Mouse (Mus musculus) erythroblast, adult 5-6 weeks (primary cell): ENCODE data around the gene Hoxa5. TPM values are rescaled to one million over a fixed set of nuclear protein-coding genes. Genes with fewer than 3 reads are reported as not detected.

Source experiments
- ATAC-seq: replicated peaks from 2 replicates; pipeline ENCODE4 v1.8.0; 2016; ENCODE audit warnings: moderate number of reproducible peaks, mild to moderate bottlenecking, moderate TSS enrichment, inconsistent platforms; ENCODE audit not compliant: poor library complexity, low FRiP score, severe bottlenecking
- total RNA-seq, 2 experiments: library from RNA; stranded (forward) in 1 of 2; stranded (reverse) in 1 of 2; fragments of 150-400 nt in 1 of 2; fragments of 200-764, 138-1000 nt in 1 of 2; gene quantifications; 2 replicates each; pipeline versions ENCODE4 v1.2.3 to v1.2.4; 2015 to 2017; ENCODE audit warnings: low replicate concordance in 2 of 2

Hoxa5 gene
- total RNA-seq, 2 experiments from 2014 or later, result 0.17 TPM; not detected in 1

DNA sequence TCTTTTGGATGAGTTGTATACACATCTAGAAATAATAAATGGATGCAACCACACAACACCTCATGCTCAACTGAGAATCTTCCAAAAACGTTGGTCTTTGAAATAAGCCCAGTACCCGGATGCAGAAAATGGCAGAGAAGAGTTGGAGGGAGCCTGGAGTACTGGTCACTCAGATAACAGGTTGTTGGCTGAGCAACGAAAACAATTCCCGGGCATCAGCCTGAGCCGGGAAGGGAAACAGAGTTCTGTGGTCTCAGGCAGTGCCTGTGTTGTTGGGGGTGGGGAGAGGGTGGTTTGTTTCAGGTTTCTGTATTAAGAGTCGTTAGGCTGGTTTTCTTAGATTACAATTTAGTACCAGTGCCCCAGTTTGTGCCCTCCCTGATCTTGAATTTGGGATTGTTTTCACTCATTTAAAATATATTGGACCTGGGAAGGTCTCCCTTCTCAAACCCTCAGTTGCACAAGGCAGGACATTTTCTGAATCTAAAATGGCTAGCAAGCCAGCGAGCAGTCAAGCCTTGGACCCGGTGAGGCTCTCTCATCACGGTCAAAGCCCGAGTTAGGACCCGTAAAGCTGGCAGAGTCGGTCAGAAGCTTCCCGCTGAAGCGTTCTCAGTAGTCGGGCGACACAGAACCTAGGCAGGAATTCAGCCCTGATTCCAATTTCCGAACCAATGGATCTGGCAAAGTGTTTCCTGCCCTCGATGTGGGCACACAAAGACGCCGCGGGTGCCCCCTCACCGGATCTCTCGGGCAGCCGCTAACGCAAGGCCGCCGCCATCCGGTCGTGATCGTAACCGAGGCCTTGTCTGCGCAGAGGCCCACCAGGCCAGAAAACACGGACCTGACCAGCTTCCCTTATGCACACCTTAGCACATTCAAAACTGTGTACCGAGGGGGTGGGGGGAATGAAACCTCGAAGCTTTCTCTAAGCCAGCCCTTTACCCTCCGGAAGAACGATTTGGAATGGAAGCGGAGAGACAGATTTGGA is 24.4 kb upstream of the Hoxa5 start:
- no peak for ATAC-seq

DNA sequence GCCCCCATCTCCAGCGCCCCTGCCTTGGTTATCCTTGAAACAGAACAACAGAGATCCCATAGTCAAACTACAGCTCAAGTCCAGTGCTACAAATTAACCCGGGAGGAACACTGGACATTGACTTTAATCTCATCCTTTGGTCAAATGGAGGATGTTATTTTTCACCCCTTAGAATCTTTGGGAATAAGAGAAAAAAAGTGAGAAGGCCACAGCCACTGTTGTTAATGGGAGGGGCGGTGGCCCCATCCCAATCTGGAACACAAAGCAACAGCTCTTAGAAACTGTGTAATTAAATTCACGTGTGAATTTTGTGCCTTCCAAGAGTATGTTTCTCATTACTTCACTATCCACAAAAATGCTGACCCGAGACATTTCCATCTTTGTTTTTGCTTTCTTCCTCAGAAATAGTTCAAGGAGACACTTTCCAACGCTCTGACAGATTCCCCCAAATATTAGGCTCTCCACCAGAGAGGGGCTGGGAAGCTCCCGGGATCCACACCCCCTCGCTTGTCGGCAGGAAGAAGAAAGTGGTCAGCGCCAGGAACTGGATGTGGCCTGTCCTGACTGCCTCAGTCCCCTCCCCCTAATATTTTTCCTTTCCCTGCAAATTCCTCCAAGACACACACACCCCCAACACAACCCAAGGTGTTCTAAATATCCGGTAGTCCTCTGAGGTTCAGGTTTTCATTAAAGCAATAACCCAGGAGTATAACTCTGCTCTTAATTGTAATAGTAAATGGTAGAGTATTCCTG is 23.3 kb upstream of the Hoxa5 start:
- ATAC-seq, result no peak

DNA sequence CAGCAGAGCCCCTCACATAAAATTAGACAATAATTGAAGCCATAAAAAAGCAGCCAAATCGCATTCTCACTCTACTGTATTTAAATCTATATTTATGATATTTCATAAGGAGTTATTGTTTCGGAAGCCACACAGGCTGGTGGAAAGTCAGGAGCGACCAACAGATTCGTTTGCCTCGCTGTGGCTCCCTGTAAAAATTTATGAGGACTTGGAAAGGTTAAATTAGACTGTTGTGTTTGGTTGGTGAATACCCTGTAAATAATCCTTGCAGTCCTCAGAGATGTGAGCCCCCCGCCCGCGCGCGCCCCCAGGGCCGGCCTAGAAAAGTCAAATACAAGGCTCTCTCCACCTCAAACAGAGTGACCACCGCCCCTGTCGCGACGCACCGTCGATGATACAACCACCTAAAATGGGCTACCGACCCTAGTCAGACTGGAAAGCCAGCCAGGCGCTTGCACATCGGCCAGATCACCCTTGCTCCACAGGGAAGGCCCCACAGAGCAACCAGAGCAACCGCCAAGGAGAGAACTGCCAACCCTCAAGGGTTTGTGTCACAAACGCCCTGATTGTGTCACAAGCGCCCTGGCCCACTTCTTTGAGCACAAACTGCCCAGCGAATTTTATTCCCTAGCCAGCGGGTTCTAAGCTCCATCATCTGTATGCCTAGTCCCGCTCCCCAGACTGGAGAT is 22.3 kb upstream of the Hoxa5 start:
- ATAC-seq, result no peak

DNA sequence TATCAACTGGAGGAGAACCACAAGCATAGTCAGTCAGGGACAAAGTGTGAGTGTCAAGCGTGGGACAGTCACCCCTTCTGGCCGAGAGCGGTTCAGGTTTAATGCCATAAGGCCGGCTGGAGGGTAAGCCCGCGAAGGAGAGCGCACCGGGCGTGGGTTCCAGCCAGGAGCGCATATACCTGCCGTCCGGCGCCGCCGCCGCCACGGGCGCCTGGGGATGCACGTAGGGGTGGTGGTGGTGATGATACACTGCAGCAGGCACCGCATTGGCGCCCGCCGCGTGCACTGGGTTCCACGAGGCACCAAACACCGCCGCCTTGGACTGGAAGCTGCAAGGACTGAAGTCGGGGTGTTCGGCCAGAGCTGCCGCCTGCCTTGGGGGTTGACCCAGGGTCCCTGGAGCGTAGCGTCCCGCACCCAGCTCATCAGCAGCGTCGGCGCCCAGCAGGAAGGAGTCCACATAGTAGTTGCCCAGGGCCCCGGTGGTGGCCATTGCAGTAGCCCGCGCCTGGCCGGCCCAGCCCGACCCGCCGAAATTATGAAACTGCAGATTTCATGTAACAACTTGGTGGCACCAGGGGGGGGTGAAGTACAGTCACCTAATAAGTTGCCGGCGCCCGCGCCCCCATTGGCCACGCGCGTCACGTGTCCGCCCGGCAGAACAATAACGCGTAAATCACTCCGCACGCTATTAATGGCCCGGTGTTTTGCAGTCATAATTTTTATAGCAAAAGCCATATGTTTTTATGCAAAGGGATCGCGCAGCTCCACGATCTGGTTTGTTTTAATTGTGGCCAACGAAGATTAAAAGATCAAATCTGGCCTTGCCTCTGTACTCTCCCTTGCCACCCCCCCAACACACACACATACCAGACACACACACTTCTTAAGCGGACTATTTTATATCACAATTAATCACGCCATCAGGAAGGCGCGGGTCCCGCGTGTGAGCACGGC is 21.5 kb upstream of the Hoxa5 start:
- ATAC-seq, result no peak

DNA sequence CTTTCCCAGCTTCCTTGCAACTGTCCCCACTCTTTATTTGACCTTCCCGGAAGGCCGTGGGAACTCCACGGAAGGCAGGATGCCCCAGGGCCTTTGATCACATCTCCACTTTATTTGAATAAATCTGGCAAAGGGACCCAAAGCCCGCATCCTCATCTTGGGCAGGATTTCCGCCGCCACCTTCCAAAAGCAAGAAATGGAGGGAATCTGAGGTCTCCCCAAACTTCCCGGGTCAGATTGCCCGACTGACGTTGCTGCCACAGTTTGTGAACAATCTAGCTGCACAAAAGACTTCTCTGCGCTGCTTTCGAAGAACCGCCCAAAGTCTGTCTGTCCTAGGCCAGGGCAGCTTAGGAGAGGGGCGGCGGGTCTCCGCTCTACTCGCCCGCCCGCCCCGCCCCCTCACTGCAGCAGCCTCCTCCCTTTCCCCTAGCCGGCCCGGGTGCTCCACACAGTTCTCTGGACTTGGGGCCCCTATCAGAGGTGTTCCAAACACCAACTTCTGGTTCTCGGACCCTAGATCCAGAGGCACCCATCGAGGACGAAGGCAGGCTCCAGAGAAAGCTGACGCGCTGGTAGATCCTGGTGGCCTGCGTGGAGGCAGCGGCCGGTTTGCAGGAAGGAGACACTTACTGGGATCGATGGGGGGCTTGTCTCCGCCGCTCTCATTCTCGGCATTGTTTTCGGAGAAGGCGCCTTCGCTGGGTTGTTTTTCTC is 20.7 kb upstream of the Hoxa5 start:
- ATAC-seq, result no peak

DNA sequence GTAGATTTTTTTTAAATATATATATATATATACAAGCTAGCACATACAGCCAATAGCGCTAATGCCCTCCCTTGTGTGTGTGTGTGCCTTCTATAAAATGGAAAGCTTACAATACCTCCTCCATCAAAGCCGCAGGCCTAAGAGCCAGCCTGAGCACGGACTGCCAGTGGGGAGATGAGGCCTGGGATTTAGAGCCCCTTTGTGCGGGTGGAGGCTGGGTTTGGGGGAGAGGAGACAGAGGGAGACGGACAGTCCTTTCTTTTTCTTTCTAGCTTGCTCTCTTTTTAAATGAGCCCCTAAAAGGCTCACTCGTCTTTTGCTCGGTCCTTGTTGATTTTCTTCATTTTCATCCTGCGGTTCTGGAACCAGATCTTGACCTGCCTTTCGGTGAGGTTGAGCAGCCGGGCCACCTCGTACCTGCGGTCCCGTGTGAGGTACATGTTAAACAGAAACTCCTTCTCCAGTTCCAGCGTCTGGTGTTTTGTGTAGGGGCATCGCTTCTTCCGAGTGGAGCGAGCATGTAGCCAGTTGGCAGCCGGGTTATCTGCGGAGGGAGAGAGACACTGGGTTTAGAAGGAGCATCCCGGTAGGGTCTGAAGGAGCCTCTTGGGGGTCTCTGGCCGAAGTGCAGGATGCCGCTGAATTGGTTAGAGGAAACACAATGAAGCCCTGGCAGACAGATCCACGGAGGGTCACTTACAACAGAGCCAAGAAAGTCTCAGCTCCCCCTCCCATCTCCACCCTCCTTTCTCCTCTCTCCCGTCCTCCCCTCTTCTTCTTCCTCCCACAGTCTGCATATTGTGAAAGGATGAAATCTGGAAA is 19.8 kb upstream of the Hoxa5 start:
- no peak for ATAC-seq

DNA sequence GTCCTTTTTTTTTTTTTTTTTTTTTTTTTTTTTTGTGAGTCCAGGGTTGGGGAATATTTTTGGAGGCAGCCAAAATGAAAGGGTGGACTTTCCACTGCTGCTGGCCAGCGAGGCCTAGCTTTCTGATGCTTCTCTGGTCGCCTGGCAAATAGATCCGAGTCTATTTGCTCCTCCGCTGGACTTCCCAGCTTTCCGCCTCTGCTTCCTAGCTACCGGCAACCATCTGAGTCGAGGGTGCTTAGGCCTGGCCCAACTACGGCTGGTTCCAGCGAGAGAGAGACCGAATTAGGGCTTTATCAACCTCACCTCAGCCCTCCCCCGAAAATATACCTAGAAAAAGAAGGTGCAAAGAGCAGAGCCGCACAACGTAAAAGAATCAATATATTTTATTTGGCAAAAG is 18.3 kb upstream of the Hoxa5 start:
- no peak for ATAC-seq

DNA sequence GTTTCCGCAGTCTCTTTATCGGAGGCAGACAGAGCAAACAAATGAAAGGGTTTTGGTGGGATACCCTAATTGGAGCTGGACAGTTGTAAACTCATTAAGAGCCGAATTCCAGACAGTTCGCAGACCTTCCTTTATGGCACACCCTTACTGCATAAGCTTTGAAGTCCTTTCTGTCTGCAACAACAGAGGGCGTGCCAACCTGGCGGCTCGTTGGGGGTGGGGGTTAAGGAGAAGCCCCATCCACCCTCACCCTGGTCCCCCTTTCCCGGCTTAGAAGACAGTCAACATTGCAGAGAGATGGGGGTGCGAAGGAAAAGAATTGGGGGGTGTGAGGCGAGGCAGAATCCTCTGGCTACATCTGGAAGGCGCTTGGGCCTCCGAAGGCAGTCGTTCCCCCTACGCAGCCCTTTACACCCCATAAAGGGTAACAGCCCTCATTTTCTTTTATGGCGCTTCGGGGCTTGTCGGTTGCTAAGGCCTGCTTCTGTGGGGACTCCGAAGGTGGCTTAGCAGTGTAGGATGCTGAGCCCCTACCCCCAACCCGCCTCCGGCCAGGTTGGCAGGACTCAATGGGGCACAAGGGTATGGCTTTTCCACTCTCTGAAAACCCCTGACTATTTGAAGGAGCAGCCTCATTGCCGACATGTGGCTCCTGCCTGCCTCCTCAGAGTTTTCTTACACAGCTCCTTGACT is 17.8 kb upstream of the Hoxa5 start:
- no peak for ATAC-seq

DNA sequence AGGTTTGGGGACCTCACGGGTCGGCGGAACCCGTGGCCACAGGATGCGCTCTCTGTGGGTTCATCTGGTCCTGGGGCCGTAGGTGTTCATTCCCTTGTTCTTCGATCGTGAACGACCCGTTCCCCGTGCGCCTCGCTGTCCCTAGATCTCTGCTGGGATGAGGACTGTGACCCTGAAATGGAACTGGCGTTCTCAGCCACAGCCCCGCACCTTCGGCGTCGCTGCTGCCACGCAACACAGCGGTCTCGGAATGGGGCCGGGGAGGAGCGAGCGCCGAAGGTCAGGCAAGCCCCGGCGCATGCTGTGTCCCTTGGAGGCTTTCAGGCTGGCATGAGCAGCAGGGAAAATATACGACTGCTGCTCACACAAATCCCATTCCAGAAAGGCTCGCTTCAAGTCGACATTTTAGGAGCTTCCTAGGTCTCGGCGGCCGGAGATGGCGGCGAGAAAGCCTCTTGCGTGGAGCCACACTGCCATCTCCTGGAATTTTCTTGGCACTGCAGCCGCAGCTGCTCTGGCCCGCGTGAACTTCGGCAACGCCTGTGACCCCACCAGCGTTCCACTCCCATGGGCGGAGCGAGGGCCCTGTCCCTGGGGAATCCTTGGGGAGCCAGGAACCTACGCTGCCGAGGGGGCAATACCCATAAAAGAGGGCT is 17.1 kb upstream of the Hoxa5 start, which contains the start of gene Hoxa7:
Hoxa7 (minus strand) TSS at position 518 of the 656 bp plus-strand sequence.
- ATAC-seq, result peak; percentile 81

DNA sequence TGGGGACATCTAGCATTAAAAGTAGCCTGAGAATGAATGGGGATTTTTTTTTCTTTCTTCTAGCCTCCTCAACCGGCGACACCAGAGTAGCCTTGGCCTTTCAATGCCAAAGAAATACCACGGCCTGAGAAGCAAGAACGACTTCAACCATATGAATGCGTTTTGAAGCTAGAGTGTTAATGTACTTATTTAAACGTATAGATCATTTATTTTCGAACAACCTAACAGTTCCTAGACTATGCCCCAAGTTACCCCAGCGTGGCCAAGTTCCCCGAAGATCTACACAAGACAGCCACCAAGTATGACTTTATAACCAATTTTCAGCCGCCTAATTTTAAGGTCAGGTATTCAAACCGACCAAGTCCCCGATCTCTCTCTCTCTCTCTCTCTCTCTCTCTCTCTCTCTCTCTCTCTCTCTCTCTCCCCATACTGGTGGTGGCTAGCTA is 16.5 kb upstream of the Hoxa5 start:
- no peak for ATAC-seq

DNA sequence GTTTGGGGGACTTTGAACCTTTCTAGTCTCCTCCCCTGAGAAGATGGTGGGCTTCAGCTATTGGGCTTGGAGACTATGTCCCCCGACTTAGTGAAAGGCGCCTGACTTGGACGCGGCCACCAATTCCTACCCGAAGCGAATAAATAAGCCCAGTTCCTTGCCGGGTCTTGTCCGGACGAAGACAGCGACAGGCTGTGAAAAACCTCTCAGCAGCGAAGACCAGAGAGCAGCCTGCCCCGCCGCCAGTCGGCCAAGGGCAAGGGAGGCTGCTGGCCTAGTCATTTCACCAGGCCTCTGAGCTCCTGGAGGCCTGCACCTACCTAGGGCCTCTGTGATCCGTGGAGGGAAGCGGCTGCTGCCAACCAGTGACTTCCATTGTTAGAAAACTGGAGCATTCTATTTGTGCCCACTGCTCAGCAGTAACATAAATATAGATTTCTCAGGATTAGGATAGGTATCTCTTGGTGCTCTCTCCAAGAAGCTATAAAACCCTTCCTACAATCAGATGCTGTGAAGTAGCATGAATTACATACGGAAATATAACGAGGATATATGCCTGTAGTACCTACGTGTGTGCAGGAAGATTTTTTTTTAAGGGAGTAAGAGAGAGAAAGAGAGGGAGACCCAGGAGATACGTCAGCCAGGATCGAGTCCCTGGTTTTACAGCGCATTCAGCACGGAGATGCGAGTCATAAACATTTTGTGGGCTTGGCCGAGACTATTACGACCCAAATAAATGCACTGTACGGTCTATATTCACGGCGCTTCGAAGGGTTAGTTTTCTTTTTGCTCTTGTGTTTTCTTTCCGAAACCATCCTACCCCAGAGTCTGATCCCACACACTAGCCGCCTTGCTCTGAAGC is 15.8 kb upstream of the Hoxa5 start:
- no peak for ATAC-seq

DNA sequence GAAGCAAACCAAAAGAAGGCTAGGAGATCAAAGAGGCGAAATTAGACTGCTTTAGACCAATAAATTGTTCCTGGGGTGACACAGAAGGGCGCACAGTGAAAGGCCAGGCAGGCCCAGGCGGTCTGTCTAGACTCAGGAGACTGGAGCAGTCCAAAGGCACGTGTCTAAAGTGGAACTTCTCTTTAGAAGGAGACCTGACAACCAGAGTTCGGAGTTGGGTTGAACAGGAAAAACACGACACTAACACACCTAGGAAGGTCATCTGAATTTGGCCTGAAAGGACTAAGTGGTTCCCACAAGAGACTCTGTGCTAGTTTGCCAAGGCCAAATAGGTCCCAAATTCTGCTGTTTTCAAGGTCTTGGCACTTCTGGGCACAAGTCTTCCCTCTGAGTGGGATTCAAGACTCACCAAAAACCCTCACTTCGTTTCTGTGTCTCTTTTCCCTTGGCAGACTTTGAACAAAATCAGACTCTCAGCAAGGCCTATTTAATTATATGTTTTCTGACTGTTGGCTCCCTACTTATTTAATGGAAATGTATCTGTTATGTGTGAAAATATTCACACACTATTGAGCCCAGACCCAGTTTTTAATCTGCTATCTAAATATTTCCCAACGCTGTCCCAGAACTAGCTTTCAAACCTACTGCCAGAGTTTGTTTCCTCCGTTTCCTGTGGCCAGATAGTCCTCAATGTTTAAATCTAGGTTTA is 15.0 kb upstream of the Hoxa5 start:
- ATAC-seq, result no peak

DNA sequence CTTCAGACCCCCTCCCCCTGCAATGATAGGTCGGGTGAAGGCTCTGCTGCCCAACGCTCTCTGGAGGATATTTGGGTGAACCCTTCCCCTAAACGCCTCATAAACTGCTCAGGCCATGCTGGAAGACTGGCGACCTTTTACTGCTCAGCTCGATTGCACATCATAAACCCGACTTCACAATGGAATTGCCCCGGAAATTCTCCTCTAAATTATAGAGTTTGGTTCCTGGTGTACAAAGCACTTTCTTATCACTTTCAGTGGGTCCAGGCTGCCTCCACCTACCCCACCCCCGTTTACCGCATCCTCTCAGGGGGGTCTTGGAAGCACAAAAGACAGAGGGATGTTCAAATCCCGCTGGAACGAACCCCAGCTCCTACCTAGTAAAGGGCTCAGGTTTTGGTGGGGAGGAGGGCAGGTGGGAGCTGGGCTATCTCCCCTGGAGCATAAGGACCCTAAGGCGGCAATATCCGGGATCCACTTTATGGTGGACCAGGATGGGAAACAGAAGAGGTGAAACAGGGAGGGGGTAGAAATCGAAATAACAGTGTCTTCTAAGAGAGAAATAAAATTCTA is 14.3 kb upstream of the Hoxa5 start:
- ATAC-seq, result no peak

DNA sequence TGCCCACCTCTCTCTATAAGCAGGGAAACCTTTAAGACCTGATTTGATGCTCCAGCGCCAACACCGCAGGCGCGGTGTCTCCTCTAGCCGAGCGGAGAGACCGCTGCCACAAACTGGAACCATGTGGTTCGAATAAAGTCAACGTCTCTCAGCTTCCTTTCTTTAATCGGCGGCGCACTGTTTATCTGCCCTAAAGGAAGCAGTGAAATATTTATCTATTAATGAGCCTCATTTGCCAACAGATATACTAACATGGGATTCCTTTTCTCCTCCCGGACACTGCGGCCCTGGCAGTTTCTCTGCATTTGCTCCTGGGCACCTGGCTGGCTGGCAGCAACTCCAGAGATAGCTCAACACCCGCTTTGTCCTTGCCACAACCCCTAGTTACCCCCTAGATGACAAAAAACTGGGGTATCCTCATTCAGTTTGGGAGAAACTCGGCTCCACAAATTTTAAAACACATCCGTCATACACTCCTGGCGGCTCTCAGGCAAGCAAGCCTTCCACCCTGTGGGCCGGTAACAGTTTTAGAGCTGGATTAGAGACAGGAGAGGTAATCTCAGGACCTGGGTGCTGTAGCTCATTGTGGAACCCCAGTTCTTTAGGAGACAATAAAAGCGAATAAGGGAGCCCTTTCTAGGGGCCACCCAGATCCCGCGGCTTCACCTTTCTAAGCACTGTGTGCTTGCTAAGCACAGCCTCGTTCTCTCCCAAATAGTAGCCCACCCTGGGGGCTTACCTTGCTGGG is 13.7 kb upstream of the Hoxa5 start:
- ATAC-seq, result no peak
